Mouse (Mus musculus) heart, postnatal 0 days (tissue): ENCODE data around the gene Gm29797.

Source experiments
- CTCF ChIP-seq: IDR thresholded peaks from 2 replicates; pipeline ENCODE4 v1.5.1; 2016; ENCODE audit warnings: antibody characterized with exemption, control low read depth, low read depth
- EP300 ChIP-seq: IDR thresholded peaks from 2 replicates; pipeline ENCODE4 v1.6.1; 2016; ENCODE audit warnings: antibody characterized with exemption, low read depth

DNA sequence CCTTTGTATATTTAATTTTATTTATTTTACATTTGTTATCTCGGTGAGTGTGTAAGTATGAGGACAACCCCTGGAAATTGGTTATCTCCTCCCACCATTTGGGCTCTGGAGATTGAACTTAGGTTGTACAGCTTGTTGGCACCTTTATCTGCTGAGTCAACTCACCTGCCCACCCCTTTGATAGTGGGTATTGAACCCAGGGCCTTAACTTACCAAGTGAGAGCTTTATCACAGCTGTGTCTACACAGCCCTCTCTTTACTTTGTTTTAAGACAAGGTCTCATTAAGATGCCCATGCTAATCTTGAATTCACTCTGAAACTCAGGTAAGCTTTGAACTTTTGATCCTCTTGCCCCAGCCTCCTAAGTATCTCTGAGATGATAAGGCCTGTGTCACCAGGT is 25.1 kb downstream of the Gm29797 start:
- TF ChIP-seq CTCF = no peak
- TF ChIP-seq EP300 = no peak
